Mouse (Mus musculus) lung, postnatal 0 days (tissue): ENCODE data around the gene Rtn4ip1.

Source experiments
- CTCF ChIP-seq: IDR thresholded peaks from 2 replicates; pipeline ENCODE4 v1.5.1; 2016; ENCODE audit warnings: antibody characterized with exemption, mild to moderate bottlenecking
- EP300 ChIP-seq: IDR thresholded peaks from 2 replicates; pipeline ENCODE4 v1.6.1; 2016; ENCODE audit warnings: antibody characterized with exemption, mild to moderate bottlenecking, control low read depth

GRCm38 (mm10) chr10:43927736-43928135 is 26.1 kb downstream of the Rtn4ip1 start:
- TF ChIP-seq CTCF (no peak), EP300 (no peak)
